Mouse (Mus musculus) c-Kit-positive CD71-positive TER-119-positive erythroid progenitor cells, embryonic 14.5 days (primary cell): ENCODE data around the gene Sept14.
"Not testable (repeated sequence)": the region's sequence is repeated elsewhere in the genome, so short reads cannot be mapped to it uniquely, and the experiment has no call there.

Experiments
- DNase-seq: peaks from one replicate; pipeline ENCODE4 v3.0.0-alpha.2; 2013; ENCODE audit warnings: low spot score

Sept14 gene

GRCm38 (mm10) chr5:129708412-129708811 is at the start of gene Sept14:
Sept14 (minus strand) TSS chr5:129708512.
- no peak for DNase-seq

GRCm38 (mm10) chr5:129756886-129757285 is 48.6 kb upstream of the Sept14 start:
- no peak for DNase-seq

DNA sequence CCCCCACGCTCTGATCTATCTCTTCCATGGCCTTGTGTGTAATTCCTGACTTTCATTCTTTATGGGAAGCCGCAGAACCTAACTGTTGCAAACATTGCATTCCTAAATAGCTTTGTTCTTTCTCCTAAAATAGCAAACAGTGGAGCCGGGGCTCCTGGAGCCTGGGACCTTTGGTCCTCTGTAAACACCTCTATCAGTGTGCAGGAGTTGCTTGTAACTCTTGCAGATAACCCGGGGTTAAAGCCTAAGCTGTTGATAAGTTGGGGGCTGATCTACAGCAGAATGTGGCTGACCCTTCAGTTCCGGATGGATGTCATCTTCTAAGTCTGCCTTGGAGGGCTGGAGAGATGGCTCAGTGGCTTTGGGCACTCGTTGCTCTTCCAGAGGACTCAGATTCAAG is 35.7 kb upstream of the Sept14 start:
- DNase-seq: no peak

GRCm38 (mm10) chr5:129742903-129743488 is 34.7 kb upstream of the Sept14 start:
- peak; percentile 56 for DNase-seq

DNA sequence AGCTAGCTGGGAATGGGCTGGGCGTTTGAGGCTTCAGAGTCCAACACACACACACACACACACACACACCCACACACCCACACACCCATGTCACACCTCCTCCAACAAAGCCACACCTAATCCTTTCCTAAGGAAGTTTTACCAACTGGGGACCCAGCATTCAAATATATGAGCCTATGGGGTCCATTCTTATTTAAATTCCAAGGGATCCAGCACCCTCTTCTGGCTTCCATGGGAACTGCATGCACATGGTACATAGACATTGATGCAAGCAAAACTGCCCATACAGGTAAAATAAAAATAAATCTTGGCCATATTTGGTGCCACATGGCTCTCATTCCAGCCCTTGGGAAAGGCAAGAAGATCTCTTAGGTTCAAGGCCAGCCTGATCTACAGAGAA is 32.7 kb upstream of the Sept14 start:
- no peak for DNase-seq

GRCm38 (mm10) chr5:129731021-129731420 is 22.7 kb upstream of the Sept14 start:
- no peak for DNase-seq

- DNase-seq: no peak
These were observed 22.0 kb upstream of the Sept14 start for GRCm38 (mm10) chr5:129730344-129730743.

- no peak for DNase-seq
These were observed 21.0 kb upstream of the Sept14 start for GRCm38 (mm10) chr5:129729286-129729685.

GRCm38 (mm10) chr5:129726784-129727183 is 18.5 kb upstream of the Sept14 start:
- no peak for DNase-seq

- DNase-seq: no peak
These were observed 17.6 kb upstream of the Sept14 start for GRCm38 (mm10) chr5:129725774-129726392.

- DNase-seq: peak; percentile 82
These were observed 16.8 kb upstream of the Sept14 start, which contains the start of gene Nipsnap2 for GRCm38 (mm10) chr5:129724834-129725773. Nipsnap2 (plus strand) TSS chr5:129725063.

DNA sequence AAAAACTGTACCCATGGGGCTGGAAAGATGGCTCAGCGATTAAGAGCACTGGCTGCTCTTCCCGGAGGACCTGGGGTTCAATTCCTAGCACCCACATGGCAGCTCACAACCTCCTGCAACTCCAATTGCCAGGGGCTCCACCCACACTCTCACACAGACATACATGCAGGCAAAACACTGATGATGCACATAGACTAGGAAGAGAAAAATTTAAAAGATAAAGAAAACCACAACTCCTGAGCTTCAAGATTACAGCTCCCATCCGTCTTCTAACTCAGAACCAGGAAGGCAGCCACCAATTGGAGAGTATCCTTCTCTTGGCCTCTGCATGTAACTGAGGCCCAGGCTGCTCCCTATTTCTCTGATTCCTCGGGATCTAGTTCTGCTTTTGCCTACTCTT is 16.0 kb upstream of the Sept14 start:
- DNase-seq: peak; percentile 57

- no peak for DNase-seq
These were observed 11.9 kb upstream of the Sept14 start for GRCm38 (mm10) chr5:129720176-129720575.

DNA sequence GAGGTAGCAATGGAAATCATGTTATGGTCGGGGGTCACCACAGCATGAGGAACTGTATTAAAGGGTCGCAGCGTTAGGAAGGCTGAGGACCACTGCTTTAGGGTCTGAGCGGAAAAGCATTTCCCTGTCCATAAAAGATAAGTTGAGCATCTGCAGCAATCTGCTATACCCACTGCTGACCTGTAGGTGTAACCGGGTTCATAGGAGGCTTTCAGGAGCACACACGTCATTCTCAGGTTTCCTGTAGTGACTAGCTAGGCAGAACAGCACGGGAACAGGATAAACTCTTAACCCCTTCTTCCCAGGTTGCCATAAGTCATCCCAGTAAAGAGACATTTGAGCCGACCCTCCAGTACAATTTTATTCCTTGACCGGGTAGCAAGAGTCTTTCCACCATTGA is 8.7 kb upstream of the Sept14 start:
- no peak for DNase-seq

- DNase-seq: peak; percentile 94
These were observed 7.1 kb upstream of the Sept14 start, which contains the start of gene Mrps17 for GRCm38 (mm10) chr5:129715326-129715861. Mrps17 (plus strand) TSS chr5:129715497.

GRCm38 (mm10) chr5:129703368-129703767 is 4.9 kb downstream of the Sept14 start:
- DNase-seq: no peak

DNA sequence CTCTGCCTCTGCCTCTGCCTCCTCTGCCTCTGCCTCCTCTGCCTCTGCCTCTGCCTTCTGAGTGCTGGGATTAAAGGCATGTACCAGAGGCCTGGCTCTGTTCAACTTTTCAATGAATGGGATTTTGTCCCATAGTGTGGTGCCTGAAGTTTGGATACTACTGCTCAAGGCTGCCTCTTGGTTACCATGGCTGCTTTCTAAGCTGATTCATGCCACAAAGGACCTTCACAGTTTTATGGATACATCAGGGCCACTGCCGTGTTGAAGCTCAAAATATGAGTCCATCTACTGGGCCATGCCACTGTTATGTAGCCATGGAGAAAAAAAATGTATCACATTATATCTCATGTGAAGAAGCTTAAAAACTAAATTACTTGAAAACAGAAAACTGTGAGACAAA is 6.6 kb downstream of the Sept14 start:
- no peak for DNase-seq

DNA sequence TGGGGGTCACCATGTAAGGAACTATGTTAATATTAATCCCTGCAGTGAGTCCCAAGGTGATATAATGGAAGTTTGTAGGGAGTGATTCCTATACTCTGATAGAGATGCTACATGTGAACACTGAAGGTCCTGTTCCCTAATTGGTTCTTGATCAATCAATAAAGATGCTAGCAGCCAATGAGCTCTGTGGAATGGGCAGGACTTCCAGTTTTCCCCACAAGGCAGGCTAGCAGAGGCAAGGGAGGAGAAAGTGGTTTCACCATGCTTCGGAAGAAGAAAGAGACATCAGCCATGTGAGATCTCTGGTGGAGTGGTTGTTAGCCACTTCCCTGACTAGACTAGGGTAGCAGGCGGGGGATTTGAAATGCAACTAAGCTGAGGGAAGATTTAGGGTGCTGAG is 7.8 kb downstream of the Sept14 start:
- no peak for DNase-seq

- DNase-seq: no peak
These were observed 17.8 kb downstream of the Sept14 start for GRCm38 (mm10) chr5:129690528-129690927.

DNA sequence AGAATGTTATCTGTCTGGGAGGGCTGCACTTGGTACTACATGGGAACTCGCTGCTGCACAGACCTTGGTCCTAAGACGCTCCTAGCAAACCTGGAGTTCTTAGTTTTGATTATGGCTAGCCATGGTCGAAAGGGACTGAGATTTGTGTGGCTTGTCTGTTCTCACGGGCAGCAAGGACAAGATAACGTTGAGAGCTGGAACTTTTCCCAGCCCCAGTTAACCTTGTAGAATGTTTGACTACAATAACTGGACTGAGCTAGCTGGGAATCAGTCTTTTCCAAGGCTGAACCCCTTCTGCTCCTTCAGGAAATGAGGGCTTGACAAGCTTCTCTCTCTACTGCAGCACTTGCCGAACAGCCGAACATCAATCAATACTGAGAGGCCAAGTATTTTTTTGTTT is 20.7 kb downstream of the Sept14 start:
- DNase-seq: no peak

GRCm38 (mm10) chr5:129685141-129685540 is 23.2 kb downstream of the Sept14 start:
- not testable (repeated sequence) for DNase-seq

- peak; percentile 75 for DNase-seq
These were observed 38.3 kb downstream of the Sept14 start, which contains the start of gene Zfp11 for GRCm38 (mm10) chr5:129670036-129670458. Zfp11 (minus strand) TSS chr5:129670099.
